Mouse (Mus musculus) small intestine, adult 2 months (tissue): ENCODE measurements around the gene Smarcc2.

Experiments
- CTCF ChIP-seq: fragments of 200-500 bp; IDR thresholded peaks from 2 replicates; pipeline ENCODE4 v1.5.1; 2012; ENCODE audit warnings: low read depth, mild to moderate bottlenecking, control low read depth, inconsistent platforms, low read length, moderate library complexity, mixed read lengths; ENCODE audit not compliant: insufficient replicate concordance, insufficient read length; ENCODE audit errors: extremely low read depth
- POLR2A ChIP-seq: fragments of 200-500 bp; IDR thresholded peaks from 2 replicates; pipeline ENCODE4 v1.6.1; 2012; ENCODE audit warnings: low read depth, mild to moderate bottlenecking, control low read depth, inconsistent platforms, low read length, moderate library complexity

- TF ChIP-seq CTCF (no peak), POLR2A (no peak)
These were observed 30.0 kb upstream of the Smarcc2 start for GRCm38 (mm10) chr10:128429052-128429451.
